Mouse (Mus musculus): ENCODE measurements around the gene Krcc1.

The Krcc1 gene

DNA sequence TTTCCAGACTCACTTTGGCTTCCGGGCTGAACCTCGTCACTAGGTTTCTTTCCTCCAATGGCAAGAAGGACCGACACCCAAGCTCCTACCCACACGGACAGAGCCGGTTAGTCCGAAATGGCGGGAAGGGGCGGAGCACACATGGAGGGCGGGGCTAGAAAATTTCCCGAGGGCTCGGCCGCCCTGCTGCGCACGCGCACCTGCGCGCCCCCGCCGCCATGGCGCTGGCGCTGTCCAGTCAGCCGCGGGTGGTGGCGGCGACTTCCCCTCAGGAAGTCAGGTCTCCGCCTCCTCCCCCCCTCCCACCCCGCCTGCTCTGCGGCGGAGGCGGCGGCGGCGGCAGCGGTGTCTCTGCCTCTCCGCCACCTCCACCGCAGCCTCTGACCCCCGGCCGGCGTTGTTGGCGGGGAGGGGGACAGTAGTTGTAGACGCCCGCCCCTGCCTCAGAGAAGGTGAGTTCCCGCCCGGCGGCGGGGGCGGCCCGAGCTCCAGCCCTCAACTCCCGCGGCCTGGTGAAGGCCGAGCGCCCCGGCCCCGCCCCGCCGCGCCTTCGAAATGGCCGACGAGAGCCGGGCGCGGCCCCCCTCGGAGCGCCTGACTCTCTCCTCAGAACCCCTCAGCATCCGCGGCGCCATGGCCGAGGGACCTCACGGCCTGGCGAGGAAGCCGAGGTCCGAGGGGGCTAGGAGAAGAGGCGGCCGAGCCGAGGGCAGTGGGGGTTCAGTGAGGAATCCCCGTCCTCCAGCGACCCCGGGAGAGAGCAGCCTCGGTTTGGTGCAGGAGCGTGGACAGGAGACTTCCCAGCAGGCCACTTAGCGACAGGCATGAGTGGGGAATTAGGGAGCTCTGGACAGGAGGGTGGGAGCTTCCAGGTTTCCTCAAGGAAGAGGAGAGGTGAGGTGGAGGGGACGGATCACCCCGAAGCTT, at the start of gene Krcc1:
Gene Krcc1, plus strand, starts transcription at position 289 of the 927 bp plus-strand sequence.
- DNase-seq = peak; percentile 97 to 98

GRCm38 (mm10) chr6:71224184-71224943, 47.1 kb upstream of the Krcc1 start:
- DNase-seq = no peak

- no peak for DNase-seq
Observed at GRCm38 (mm10) chr6:71226544-71226943, 44.9 kb upstream of the Krcc1 start.

DNA sequence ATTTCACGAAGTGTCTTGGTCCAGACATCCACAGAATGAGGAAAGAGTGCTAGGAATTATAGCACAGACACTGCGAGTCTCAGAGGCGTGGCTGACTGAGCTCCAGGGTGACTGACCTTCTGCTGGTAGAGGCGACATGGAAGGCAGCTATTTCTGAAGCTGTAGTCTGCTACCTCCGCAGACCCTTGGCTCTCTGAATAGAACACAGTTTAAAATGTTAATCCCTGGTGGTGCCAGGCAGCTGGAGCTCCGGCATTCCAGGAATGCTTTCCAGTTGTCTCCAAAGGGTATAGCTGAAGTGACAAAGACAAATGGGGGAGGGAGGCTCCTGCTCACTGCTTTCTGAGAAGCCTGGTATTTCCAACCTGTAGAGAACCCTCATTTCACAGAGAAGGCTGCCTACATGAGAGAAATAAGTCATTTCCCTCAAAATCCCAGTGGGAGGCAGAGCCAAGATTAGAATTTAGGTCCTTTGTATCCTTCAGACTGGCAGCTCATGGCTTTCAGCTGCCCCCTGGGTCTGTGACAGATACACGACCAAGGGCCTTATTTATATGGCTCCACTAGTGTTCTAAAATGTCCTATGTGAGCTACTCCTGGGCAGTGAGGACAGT, 44.2 kb upstream of the Krcc1 start:
- peak in 1 of 2 experiments; percentile 42 for DNase-seq

DNA sequence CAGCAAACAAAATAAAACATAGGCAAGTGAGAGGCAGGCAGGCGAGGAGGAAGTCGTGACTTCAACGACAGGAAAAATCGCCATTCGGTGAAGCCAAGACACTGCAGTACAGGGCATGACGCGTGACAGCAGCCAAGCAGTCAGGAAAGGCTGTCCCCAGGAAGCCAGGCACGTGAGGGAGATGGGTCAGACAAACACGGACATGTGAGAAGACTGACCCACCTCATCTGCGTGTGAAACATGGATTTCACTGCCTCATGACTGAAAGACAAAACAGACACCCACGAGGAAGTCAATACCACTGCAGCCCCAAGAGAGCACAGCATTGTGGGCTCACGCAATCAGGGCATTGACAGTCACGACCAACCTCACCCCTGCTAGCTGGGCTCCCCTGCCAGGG, 36.4 kb upstream of the Krcc1 start:
- DNase-seq = no peak

GRCm38 (mm10) chr6:71235944-71236343, 35.5 kb upstream of the Krcc1 start:
- no peak for DNase-seq

DNA sequence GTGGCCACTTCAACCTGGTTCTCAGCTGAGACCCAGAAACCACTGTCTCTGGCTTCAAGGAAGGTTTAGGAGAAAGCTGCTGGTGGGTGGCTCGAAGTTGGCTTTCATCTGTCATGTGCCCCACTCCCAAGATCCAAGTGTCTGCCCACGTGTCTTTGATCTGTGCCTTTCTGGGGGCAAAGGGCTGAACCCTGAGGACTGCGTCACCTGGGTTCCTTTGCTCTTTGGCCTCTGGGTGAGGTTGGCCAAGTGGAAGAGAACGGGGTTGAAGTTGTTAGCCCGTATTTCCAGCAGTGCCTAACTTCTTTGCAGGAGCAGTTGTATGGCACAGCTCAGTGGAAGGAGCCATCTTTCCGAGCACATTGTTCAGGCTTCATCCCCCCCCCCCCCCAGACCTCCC, 35.0 kb upstream of the Krcc1 start:
- DNase-seq = peak; percentile 47 to 86

DNA sequence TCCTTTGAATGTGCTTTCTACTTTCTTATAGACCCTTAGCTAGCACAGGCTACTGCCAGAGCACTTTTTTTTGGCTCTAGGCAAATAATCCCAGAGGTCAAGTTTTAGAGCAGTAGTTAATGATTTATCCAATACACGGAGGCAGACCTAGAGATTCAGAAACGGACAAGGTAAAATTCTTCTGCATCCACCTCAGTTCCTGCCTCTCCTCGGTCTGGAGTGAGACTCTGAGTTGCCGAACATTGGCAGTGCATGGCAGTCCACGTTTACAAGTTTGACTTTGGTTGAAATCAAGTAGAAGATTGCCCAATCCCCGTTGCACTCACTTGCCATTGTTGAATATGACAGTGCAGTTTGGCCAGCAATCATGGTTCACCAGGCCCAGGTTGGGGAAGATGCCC, 34.4 kb upstream of the Krcc1 start:
- peak; percentile 32 to 61 for DNase-seq

DNA sequence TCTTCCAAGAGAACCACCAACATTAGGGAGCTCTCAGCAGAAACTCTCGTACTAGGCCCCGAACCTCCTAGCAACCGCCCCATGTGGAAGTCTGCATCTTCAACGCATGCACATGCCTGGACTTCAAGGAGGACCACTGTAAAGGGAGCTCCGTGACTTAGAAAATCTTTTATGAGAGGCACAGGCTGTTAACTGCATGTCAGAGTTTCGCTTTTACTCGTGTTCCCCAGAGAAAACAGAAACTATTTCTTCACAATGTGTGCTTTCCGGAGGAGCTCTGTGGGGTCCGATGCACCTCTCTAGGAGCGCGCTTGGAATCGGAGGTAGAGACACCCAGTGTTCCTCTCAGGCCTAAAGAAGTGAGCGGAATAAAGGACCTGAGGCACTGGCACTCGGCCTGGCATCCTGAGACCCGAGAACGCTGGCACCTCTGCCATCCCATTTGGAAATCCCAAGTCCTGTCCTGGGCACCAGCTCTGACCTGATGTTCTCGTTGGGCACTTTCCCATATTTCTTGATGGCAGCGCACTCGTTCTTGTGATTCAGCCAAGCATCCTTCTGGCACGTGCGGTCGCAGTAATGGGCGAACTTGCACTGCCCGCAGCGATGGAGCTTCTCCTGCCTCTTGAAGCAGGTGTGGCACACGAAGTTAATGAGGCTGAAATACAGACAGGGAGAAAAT, 32.3 kb upstream of the Krcc1 start:
- no peak for DNase-seq

GRCm38 (mm10) chr6:71240831-71241230, 30.6 kb upstream of the Krcc1 start:
- DNase-seq = no peak

DNA sequence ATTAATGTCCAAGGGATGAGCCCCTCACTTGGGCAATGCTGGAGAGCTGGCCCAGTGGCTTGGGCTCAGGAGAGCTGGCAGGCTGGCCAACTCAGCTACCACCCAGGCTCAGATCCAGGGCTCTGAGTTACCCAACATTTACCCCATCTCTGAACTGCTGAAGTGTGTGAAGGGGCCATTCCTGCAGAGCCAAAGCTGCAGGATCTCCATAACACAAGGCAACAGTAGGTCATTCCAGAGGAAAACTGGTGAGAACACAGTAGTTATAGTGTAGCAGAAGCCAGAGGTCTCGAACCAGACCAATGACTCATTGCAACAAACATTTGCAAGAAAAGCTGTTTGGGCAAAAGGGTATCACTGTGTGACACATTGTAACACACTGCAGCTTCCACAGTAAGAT, 28.7 kb upstream of the Krcc1 start:
- DNase-seq = no peak

DNA sequence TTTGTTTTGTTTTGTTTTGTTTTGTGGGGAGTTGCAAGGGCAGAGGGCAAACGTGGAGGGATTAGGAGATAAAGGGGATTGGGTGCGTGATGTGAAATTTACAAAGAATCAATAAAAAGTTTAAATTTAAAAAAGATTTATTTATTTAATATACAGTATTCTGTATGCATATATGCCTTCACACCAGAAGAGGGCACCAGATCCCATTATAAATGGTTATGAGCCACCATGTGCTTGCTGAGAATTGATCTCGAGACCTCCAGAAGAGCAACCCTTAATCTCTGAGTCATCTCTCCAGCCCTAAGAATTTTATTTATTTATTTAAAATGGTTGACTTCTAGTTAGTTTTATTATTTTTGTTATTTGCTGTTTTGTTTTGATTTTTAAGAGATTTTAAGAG, 28.2 kb upstream of the Krcc1 start:
- DNase-seq = no peak

- DNase-seq = no peak
Observed at GRCm38 (mm10) chr6:71248420-71248819, 23.1 kb upstream of the Krcc1 start.

DNA sequence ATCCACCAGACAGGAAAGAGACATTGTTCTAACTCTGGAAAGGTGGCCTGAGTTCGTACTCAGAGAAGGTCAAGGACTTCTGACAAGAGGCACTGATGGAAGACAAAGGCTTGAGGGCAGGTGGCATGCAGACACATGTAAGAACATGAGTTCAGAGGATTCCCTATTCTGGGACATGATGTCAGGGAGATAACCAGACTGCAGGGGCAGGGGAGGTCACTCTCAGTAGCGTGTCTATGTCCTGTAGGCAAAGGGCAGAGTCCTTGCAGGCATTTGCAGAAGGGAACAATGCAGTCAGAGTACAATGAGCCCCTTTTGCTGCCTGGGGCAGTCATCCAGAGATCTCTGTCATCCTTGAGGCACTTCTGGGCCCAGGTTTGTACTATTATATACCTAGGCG, 21.9 kb upstream of the Krcc1 start:
- no peak for DNase-seq

DNA sequence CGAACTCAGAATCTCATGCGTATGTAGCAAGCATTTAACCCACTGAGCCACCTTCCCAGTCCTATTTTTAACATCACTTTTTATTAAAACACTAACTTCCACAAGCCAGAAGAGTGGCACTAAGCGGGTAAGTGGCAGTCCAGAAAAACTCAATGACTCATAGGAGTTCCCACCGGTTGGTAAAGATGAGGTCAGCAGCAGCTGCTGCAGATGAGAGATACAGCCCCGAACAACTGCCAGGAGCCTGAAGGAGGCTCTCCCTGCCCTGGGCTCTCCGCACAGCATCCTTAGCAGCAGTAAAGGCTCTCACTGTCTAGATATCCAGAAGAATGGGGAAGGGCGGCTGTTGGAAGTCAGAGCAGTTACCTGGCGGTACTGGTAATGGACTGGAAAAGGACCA, 20.5 kb upstream of the Krcc1 start:
- DNase-seq = no peak

GRCm38 (mm10) chr6:71254456-71254855, 17.0 kb upstream of the Krcc1 start:
- DNase-seq = no peak

DNA sequence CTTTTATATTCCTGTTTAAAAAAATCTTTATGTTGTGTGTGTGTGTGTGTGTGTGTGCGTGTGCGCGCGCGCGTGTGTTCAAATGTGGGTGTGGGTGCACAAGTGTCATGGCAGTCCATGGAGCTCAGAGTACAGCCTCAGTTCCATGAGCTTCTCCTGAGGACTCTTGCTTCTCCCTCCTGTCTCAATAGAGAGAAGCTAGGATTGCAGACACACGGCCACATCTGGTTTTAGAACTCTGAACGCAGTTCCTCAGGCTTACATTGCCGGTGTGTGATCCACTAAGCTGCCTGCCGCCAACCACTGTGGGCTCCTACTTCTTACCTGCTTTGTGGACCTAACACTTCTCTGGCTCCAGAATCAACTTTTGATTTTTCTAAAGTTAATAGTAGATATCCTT, 15.3 kb upstream of the Krcc1 start:
- DNase-seq = no peak

DNA sequence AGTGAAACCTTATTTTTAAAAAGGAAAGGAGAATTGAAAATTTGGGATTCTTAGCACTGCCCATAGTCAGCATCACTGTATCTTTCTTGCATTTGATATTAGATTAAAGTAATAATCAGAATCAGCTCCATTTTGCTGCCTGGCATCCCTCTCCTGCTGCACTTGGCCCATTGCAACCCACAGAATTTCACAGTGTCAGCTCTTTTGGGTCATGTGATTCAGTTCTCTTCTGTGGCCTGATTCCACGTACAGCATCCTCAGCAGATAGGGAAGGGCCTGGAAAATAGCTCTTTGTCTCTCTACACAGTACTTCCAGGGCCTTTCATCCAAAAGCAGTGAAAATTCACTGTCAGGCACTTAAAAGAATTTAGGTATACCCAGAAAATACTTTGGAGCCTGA, 14.1 kb upstream of the Krcc1 start:
- no peak for DNase-seq

- DNase-seq = no peak
Observed at GRCm38 (mm10) chr6:71258562-71258961, 12.9 kb upstream of the Krcc1 start.

- no peak for DNase-seq
Observed at GRCm38 (mm10) chr6:71259166-71259565, 12.3 kb upstream of the Krcc1 start.

DNA sequence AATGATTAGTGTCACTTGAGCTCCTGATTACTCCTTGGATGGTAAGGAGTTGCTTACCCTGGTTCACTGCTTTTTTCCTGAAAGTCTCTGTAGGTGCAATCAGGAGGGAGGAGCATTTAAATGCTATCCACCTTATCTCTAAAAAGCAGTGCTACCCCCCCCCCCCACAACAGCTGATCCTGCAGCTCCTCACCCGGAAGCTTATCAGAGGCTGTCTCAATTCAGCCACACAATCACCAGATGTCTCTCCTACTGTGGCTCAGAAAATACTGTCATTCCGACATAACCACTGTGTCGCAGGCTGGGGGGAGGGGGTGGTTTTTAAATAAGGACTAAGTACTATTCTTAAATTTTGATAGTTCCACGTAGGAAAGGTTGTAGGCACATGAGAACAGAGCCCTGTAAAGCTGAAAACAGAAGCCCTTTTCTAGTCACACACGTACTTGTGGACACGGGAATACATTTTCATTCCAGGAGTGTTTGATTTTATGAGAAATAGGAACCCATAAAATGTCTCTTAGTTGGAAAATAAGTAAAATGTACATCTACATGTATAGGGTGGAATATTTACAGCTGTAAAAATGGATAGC, 11.3 kb upstream of the Krcc1 start:
- no peak for DNase-seq

GRCm38 (mm10) chr6:71261060-71261459, 10.4 kb upstream of the Krcc1 start:
- no peak for DNase-seq

Measured in kidney, postnatal 25 days (tissue).